Comparison of ENCODE assay signal across 7 mouse cellular contexts in genomic region chr10:122815094-122815493, GRCm38 (mm10).
DNase-seq lines count a peak whose midpoint lies in the region; ATAC-seq and TF ChIP-seq lines count a peak whose summit lies in the region.

No protein-coding gene starts in this region.

- 57% methylated on average over 14 of the region's 14 CpGs for WGBS in heart, embryonic 14.5 days
- 25% methylated on average over 14 of the region's 14 CpGs for whole genome bisulfite sequencing in kidney, postnatal 0 days

- TF ChIP-seq POLR2A in testis, adult 2 months (IDR thresholded peaks at IDR 0.05; ENCODE audit: control insufficient read depth, low read depth, low read length), result no peak

- H3K9ac ChIP-seq in heart, embryonic 14.5 days (ENCODE audit: low read length), result no peak overlapping the region
- peak overlapping the region; percentile 15; the same call in 1 of the 2 replicates for H3K9ac ChIP-seq in kidney, postnatal 0 days (ENCODE audit: low read depth, low read length)

- DNase-seq in testis, postnatal 10 days (ENCODE audit: low spot score), result no peak
- DNase-seq in kidney, postnatal 0 days (ENCODE audit: low spot score), result peak; percentile 69
- DNase-seq in lung, postnatal 14 days, result peak; percentile 66
- peak; percentile 33 to 40 for DNase-seq in spleen, postnatal 14 days (ENCODE audit: low spot score in 2 of 2)

- no peaks in the 10 kb centered on the region for H3K36me3 ChIP-seq in testis, adult 2 months (ENCODE audit: control insufficient read depth, insufficient read depth, low read length)
- no peaks in the 10 kb centered on the region for H3K36me3 ChIP-seq in heart, embryonic 14.5 days (ENCODE audit: control insufficient read depth, insufficient read depth, low read length)
- H3K36me3 ChIP-seq in kidney, postnatal 0 days (ENCODE audit: insufficient read depth, low read length), result no peaks in the 10 kb centered on the region

- H3K27me3 ChIP-seq in testis, adult 2 months (ENCODE audit: control insufficient read depth, insufficient read depth, low read length), result no peaks in the 10 kb centered on the region
- no peaks in the 10 kb centered on the region for H3K27me3 ChIP-seq in heart, embryonic 14.5 days (ENCODE audit: control insufficient read depth, insufficient read depth, low read length)
- H3K27me3 ChIP-seq in kidney, postnatal 0 days (ENCODE audit: insufficient read depth, low read length), result no peaks in the 10 kb centered on the region

- TF ChIP-seq CTCF in testis, adult 2 months (IDR thresholded peaks at IDR 0.05; ENCODE audit: control insufficient read depth, insufficient read depth, insufficient replicate concordance, low read depth, low read length), result no peak
- no peak for TF ChIP-seq CTCF in kidney, postnatal 0 days (IDR thresholded peaks at IDR 0.05; ENCODE audit: low read depth)

- no peak overlapping the region for H3K4me2 ChIP-seq in heart, embryonic 14.5 days (ENCODE audit: low read length)
- 0 out of 2 replicates have a peak overlapping the region, but pooled peaks have one; percentile 0 for H3K4me2 ChIP-seq in kidney, postnatal 0 days (ENCODE audit: low read length)

- H3K4me1 ChIP-seq in testis, adult 2 months (ENCODE audit: control insufficient read depth, insufficient read depth, low read length), result peaks cover 7% of the 10 kb centered on the region
- H3K4me1 ChIP-seq in brown adipose tissue, adult 24 weeks (ENCODE audit: control insufficient read depth, insufficient read depth, insufficient read length, low read length), result peaks cover 3% of the 10 kb centered on the region; the same call in 1 of the 2 replicates
- H3K4me1 ChIP-seq in heart, embryonic 14.5 days (ENCODE audit: control insufficient read depth in 2 of 2, insufficient read depth in 2 of 2, low read length in 2 of 2), result peaks cover 0 to 8% of the 10 kb centered on the region in 2 experiments; a peak in 2 of 4 replicates
- no peaks in the 10 kb centered on the region for H3K4me1 ChIP-seq in kidney, postnatal 0 days (replicated peaks; ENCODE audit: insufficient read depth, low read length)

- H3K9me3 ChIP-seq in heart, embryonic 14.5 days (ENCODE audit: control insufficient read depth, low read length), result no peaks in the 10 kb centered on the region
- no peaks in the 10 kb centered on the region for H3K9me3 ChIP-seq in kidney, postnatal 0 days (replicated peaks; ENCODE audit: low read length)

- no peak overlapping the region for H3K27ac ChIP-seq in testis, adult 2 months (ENCODE audit: control insufficient read depth, insufficient read depth, low read depth, low read length)
- H3K27ac ChIP-seq in brown adipose tissue, adult 24 weeks (replicated peaks; ENCODE audit: low read depth, low read length), result peak overlapping the region; percentile 24; the same call in 1 of the 2 replicates
- H3K27ac ChIP-seq in heart, embryonic 14.5 days (replicated peaks in 1 of 2; ENCODE audit: control insufficient read depth in 1 of 2, insufficient read depth in 1 of 2, low read depth in 2 of 2, low read length in 2 of 2), result peak overlapping the region in 1 of 2 experiments; percentile 33; a peak in 1 of 4 replicates
- no peak overlapping the region for H3K27ac ChIP-seq in kidney, postnatal 0 days

- H3K4me3 ChIP-seq in testis, adult 2 months (ENCODE audit: control insufficient read depth, low read depth, low read length), result peak overlapping the region; percentile 81
- H3K4me3 ChIP-seq in brown adipose tissue, adult 24 weeks (ENCODE audit: insufficient read depth, low read depth, low read length), result peak overlapping the region; percentile 30; the same call in 1 of the 2 replicates
- no peak overlapping the region for H3K4me3 ChIP-seq in heart, embryonic 14.5 days (ENCODE audit: control insufficient read depth in 1 of 2, insufficient read depth in 1 of 2, low read depth in 1 of 2, low read length in 2 of 2)
- no peak overlapping the region for H3K4me3 ChIP-seq in kidney, postnatal 0 days (replicated peaks; ENCODE audit: low read depth, low read length)

- peak; percentile 80 for ATAC-seq in heart, embryonic 14.5 days (ENCODE audit: insufficient number of reproducible peaks, insufficient read depth, low FRiP score, low read depth)
- no peak; the same call in 1 of the 2 replicates for ATAC-seq in kidney, postnatal 0 days (replicated peaks; ENCODE audit: low FRiP score, low read depth)

Comparison
In these comparisons a context has a peak if more than half of its experiments do, and no peak if none do; other contexts are left out.
1. H3K4me3 ChIP-seq: peak in testis, adult 2 months (single experiment) and brown adipose tissue, adult 24 weeks (single experiment); none in heart, embryonic 14.5 days (0 of 2) and kidney, postnatal 0 days (single experiment).